Mouse (Mus musculus) adrenal gland, postnatal 14 days (tissue): ENCODE measurements around the gene Nck1. TPM values are rescaled to one million over a fixed set of nuclear protein-coding genes. Genes with fewer than 3 reads are reported as not detected.
A peak's percentile ranks its signal among the peaks of the same experiment; 100 is the strongest.

Source experiments
- DNase-seq: peaks from one replicate; pipeline ENCODE4 v3.0.0; 2021; ENCODE audit warnings: mixed read lengths
- total RNA-seq: library from RNA; stranded (reverse); gene quantifications from 2 replicates; pipeline ENCODE4 v1.2.3, GENCODE M21; 2021

The Nck1 gene
- total RNA-seq, 1 experiment from 2014 or later, result 51.4 TPM

GRCm38 (mm10) chr9:100535618-100536262, 10.2 kb downstream of the Nck1 start:
- DNase-seq, result no peak

DNA sequence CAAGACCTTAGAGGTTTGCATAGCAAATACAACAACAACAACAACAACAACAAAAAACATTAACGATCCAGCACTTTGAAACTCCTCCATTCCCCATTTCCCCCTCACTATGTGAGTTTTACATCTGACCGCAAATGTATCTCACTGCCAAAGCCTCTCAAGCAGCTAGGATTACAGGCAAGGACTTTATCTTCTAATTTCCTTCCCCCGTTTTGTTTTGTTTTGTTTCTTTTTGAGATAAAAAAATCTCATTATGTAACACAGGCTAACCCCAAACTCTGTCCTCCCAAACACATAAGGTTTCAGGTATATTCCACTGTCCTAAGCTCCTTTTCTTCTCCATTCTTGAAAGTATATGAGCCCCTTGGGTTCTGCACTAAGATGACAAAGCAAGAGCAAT, 11.2 kb downstream of the Nck1 start:
- DNase-seq, result no peak

- DNase-seq, result no peak
Observed at GRCm38 (mm10) chr9:100532847-100533505, 13.0 kb downstream of the Nck1 start.

- DNase-seq, result no peak
Observed at GRCm38 (mm10) chr9:100531296-100531695, 14.6 kb downstream of the Nck1 start.

GRCm38 (mm10) chr9:100525225-100525624, 20.7 kb downstream of the Nck1 start:
- no peak for DNase-seq

DNA sequence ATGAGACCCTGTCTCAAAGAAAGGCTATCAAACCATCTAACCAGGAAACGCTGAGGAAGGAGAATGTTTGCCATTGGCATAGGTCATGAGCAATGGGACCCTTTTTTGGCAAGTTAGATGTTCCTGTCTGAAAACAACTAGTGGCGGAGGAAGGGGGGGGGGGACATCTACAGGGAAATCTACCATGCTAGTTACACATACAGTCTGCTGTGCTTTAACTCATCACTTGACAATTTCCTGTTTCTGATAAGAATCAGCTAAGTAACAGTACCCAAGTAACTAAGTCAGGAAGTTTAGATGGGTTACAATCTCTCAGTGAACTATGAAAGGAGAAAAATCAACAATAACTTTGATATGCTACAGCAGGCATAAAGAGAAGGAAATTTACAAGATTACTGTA, 23.9 kb downstream of the Nck1 start:
- DNase-seq, result no peak

GRCm38 (mm10) chr9:100520586-100520985, 25.3 kb downstream of the Nck1 start:
- DNase-seq, result peak; percentile 78

DNA sequence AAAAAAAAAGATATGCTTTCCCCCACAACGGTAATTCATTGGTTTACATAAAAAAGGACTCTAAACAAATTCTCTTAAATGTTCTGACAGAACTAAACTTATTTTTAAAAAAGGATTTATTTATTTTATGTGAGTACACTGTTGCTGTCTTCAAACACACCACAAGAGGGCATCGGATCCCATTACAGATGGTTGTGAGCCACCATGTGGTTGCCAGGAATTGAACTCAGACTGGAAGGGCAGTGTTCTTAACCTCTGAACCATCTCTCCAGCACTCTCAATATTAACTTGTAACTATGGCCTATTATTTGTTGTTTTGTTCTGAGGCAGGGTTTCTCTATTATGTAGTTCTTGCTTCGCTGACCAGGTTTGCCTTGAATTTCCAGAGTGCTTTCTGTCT, 25.9 kb downstream of the Nck1 start:
- no peak for DNase-seq

GRCm38 (mm10) chr9:100507581-100507980, 38.4 kb downstream of the Nck1 start:
- no peak for DNase-seq

DNA sequence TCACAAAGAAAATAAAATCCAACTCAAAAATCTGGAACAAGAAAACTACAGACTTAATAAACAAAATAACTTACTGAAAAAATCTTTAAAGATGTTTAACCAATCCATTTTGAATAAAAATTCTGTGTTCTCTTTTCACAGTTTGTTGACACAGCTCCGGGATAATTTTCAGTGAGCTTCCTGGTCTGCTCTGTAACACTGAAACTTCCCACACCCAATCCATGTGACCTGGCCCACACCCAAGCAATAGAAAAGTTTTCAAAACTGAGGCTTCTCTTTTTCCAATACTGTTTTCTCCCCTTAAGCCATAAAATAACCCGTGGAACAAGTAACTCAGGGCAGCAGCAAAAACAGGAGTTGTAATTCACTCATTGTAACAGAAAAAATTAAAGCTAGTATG, 39.3 kb downstream of the Nck1 start:
- DNase-seq, result peak; percentile 59

- DNase-seq, result no peak
Observed at GRCm38 (mm10) chr9:100505498-100505897, 40.4 kb downstream of the Nck1 start.

DNA sequence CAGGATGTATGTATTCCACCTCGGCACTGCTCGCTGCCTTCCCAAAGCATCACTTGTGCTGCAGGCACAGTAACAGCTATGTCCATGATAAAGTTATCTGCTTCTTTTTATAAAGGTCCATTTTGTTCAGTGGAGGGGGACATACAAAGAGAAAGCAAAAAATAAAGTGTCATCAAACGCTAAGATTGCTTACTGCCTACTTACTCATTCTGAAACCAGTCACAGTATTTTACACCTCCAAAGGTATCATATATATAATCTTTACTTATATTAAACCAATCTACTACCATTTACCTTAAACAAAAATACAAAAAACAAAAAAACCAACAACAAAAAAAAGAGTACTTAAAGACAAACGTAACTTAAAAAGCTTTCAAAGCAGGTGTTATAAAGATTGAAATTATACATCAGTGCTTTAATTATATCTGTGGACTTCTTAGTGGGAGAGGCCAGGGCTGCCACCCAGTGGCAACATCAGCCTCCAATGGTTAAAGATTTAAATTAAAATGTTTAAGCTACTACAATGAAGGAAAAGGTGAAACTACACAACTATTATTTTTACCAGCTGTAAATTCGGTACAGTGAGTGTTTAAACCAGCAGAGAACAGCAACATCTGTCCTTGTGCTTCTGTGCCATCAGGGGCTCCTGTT, 52.2 kb downstream of the Nck1 start:
- DNase-seq, result no peak

DNA sequence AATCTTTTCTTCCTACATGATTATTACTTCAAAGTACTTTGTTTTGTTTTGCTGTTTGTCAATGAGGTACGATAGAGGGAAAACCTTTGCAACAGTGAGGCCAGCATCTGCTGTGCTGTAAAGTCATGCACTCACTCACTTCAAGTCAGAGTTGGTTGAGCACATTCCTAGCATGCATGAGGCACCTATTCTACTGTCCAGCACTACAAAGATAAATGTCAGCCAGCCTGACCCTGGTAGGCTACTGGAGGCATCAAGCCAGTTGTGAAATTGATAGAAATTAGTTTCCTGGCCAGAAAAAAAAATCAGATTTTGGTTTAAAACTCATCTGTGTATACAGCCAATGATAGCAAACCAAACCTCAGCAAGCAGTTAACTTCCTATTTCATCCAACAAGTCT, 54.5 kb downstream of the Nck1 start:
- DNase-seq, result no peak

DNA sequence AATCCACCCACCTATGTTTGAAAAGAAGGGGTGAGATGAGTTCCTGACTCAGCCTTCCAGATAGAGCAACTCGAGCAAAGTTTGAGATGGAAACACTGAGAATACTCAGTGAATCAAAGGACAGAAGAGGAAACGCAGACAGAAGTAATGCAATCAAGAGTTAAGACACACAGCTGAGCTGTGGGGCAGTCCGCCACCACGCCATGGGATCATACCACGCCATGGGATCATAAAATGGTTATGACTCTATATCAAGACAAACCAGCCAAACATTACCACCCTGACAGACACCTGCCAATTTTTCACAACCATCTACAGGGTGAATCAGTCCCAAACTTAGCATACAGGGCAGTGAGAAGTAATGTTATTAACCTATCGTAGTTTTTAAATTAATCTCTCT, 57.0 kb downstream of the Nck1 start:
- no peak for DNase-seq

- DNase-seq, result no peak
Observed at GRCm38 (mm10) chr9:100488056-100488713, 57.7 kb downstream of the Nck1 start.

DNA sequence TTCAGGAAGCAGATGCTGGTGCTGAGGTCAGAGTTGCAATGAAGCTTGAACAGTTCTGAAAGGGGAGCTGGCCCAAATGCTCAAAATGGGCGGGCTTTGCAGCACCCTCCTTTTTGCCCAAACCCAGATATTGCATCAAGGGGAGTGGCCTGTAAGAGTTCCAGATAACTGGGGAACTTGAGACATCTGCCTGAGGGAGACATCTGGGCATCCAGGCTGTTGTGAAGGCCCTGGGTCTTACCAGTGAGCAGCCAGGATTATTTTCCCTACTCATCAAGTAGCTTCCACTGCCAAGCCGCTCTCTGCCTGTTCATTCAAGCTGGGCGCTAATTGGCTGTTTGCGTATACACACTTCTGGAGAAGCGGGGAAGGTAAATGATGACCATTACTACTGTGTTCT, 59.5 kb downstream of the Nck1 start, which contains the start of gene Il20rb:
TSS of gene Il20rb (minus strand) at position 358 of the 400 bp plus-strand sequence.
- no peak for DNase-seq

DNA sequence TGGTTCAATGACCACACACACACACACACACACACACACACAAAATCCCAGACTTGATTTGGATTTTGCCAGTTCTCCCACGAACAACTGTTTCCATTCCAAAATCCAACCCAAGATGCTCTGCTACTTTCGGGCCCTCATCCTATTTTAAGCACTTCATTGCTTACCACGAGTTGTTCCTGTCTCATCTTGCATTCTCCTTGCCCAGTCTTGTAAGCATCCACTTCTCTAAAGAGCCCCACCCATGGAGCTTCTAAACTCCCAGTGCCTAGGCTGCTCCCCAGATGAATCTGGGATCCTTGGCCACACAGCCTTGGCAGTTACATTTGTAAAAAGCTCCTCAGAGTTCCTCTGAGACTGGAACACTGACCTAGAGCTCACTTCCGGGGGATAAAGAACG, 62.6 kb downstream of the Nck1 start:
- no peak for DNase-seq

GRCm38 (mm10) chr9:100481626-100482025, 64.3 kb downstream of the Nck1 start:
- no peak for DNase-seq

DNA sequence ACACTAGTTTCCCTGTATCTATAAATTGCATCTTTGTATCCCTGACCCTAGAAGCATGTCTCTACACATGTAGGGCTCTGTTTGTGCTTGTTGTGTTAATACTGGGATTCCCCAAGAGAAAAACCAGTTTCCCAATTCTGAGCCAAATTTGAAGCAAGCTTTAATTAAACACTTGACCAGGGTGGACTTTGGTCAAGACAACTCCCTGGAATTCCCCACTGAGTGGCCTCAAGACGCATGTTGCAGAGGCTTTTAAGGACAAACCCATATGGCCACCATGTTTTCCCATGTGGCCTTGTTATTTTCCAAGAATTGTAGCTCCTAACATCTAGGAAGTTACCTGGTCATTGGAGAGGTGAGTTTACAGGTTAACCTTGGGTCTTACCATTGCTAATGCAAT, 71.9 kb downstream of the Nck1 start:
- DNase-seq, result no peak

- DNase-seq, result no peak
Observed at GRCm38 (mm10) chr9:100473361-100473760, 72.6 kb downstream of the Nck1 start.

DNA sequence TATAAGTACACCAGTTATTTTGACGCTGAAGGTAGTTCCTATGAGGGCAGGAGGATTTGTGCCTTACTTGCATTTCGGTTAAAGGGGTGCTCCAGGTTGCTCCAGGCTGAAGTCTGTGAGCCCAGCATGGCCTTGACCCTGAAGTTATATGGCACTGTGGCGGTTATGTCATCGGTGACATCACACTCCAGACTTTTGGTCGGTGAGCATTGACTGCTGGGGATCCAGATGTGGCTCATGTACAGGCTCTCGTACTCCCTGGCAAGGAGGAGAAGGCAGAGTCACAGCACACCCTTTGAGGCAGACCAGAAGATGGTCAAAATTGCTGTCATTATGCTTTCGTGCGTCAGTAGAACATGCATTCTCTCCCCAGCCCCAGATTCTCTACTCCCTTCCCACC, 73.0 kb downstream of the Nck1 start:
- DNase-seq, result no peak

GRCm38 (mm10) chr9:100471605-100471953, 74.4 kb downstream of the Nck1 start:
- DNase-seq, result no peak

DNA sequence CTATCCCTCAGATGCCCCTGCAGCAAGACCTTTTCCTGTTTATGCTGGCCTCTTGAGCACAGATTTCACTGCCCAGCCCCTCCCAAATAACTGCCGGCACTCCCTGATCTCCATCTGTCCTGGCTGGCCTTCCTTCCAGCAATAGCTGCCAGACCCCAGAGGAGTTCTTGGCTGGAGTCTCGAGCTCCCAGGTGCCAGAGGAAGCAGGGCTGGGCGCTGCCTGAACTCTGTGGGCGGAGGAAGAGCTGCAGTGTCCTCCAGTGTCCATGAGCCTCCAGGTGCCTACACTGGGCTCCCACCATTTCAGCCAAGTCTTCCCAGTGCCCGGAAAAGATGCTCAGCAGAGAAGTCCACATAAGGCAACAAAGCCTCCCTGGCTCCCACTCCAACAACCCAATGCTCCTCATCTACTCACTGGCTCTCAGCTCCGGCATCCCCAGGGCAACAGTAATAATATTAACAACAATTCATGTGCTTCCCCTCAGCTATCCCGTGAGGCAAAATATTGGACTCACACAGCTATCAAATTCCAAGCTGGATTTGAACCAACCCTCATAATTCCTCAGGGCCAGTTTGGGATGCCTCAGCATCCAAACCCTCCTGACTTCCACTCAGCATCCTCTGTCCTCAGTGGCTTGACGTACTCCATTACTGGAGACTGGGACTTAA, 74.9 kb downstream of the Nck1 start:
- DNase-seq, result peak; percentile 58
